Mouse (Mus musculus) adrenal gland, postnatal 36 days (tissue): ENCODE measurements around the gene Cfap126. TPM values are rescaled to one million over a fixed set of nuclear protein-coding genes. Genes with fewer than 3 reads are reported as not detected.

Source experiments
- microRNA-seq: library from miRNA; unstranded; fragments of <30 nt; microRNA quantifications from one replicate; pipeline ENCODE4 v1.2.0, GENCODE M21; 2021
- total RNA-seq, 2 experiments: library from RNA; stranded (reverse); gene quantifications; 2 replicates each; pipeline ENCODE4 v1.2.3; 2021

Cfap126 gene
- total RNA-seq, 2 experiments from 2014 or later: 1.9 to 2.6 TPM

Small RNA genes lying within 50 kb of the gene (microRNA-seq; reads per million reads assigned to microRNA genes)
- gene Gm27552: not detected
- not detected for gene Gm27844
- 1.5 reads per million for gene Mir6546

Other genes with a start within 250 kb of the Cfap126 start
- 10 to 100 TPM; 34.5 to 40.6 TPM for gene Atf6, start 246.1 kb upstream of the Cfap126 start, total RNA-seq
- under 1 TPM; 0.53 to 0.95 TPM for gene Gm26620, start 228.9 kb upstream of the Cfap126 start, total RNA-seq
- gene Dusp12, start 228.4 kb upstream of the Cfap126 start, total RNA-seq: 10 to 100 TPM; 18.9 to 19.8 TPM
- gene Fcrlb, start 201.0 kb upstream of the Cfap126 start, total RNA-seq: not detected
- gene Fcrla, start 186.3 kb upstream of the Cfap126 start, total RNA-seq: under 1 TPM in 1 of 2 experiments, not detected in 1; 0.36 TPM
- 1 to 10 TPM; 3.3 to 8.5 TPM for gene Fcgr2b, start 137.4 kb upstream of the Cfap126 start, total RNA-seq
- 1 to 10 TPM; 2.6 to 7.6 TPM for gene Fcgr4, start 95.0 kb upstream of the Cfap126 start, total RNA-seq
- 10 to 100 TPM; 10.9 to 19.5 TPM for gene Fcgr3, start 49.0 kb upstream of the Cfap126 start, total RNA-seq
- 100 to 1,000 TPM; 438 to 454 TPM for gene Sdhc, start 36.7 kb downstream of the Cfap126 start, total RNA-seq
- gene Mpz, start 36.8 kb downstream of the Cfap126 start, total RNA-seq: 1 to 10 TPM; 1.5 to 1.6 TPM
- gene Pcp4l1, start 82.3 kb downstream of the Cfap126 start, total RNA-seq: 10 to 100 TPM; 42.0 to 53.6 TPM
- under 1 TPM in 1 of 2 experiments, not detected in 1; 0.13 TPM for gene Nr1i3, start 100.1 kb downstream of the Cfap126 start, total RNA-seq
- gene Tomm40l, start 108.6 kb downstream of the Cfap126 start, total RNA-seq: 10 to 100 TPM; 51.4 to 65.3 TPM
- gene Apoa2, start 111.1 kb downstream of the Cfap126 start, total RNA-seq: 1 to 10 TPM; 2.2 to 6.4 TPM
- 10 to 100 TPM; 15.2 to 20.4 TPM for gene Fcer1g, start 120.4 kb downstream of the Cfap126 start, total RNA-seq
- 1 to 10 TPM in 1 of 2 experiments, under 1 TPM in 1; 0.79 to 4.2 TPM for gene Adamts4, start 136.5 kb downstream of the Cfap126 start, total RNA-seq
- gene Ndufs2, start 137.5 kb downstream of the Cfap126 start, total RNA-seq: 100 to 1,000 TPM; 657 to 866 TPM
- gene B4galt3, start 156.4 kb downstream of the Cfap126 start, total RNA-seq: 10 to 100 TPM; 27.1 to 36.6 TPM
- 10 to 100 TPM; 31.1 to 40.8 TPM for gene Ppox, start 167.3 kb downstream of the Cfap126 start, total RNA-seq
- gene Usp21, start 174.1 kb downstream of the Cfap126 start, total RNA-seq: 10 to 100 TPM; 37.1 to 44.3 TPM
- 100 to 1,000 TPM; 162 to 182 TPM for gene Ufc1, start 181.1 kb downstream of the Cfap126 start, total RNA-seq
- gene Dedd, start 215.2 kb downstream of the Cfap126 start, total RNA-seq: 10 to 100 TPM; 29.1 to 36.9 TPM
- gene Nit1, start 231.7 kb downstream of the Cfap126 start, total RNA-seq: 10 to 100 TPM; 79.5 to 79.9 TPM
- 100 to 1,000 TPM; 133 to 155 TPM for gene Pfdn2, start 231.8 kb downstream of the Cfap126 start, total RNA-seq
- 1 to 10 TPM in 1 of 2 experiments, under 1 TPM in 1; 0.96 to 4.4 TPM for gene Klhdc9, start 246.9 kb downstream of the Cfap126 start, total RNA-seq